Mouse (Mus musculus): Measurements from ENCODE around the gene Cpt1b.

- TF ChIP-seq CTCF (IDR thresholded peaks at IDR 0.05 in 2 of 3, conservative IDR thresholded peaks at IDR 0.05 in 1 of 3; ENCODE audit: control insufficient read depth in 1 of 3, insufficient read depth in 1 of 3, low read depth in 2 of 3, low read length in 3 of 3, poor library complexity in 1 of 3, severe bottlenecking in 1 of 3) (no peak), RCOR1 (IDR thresholded peaks at IDR 0.05; ENCODE audit: low read depth, low read length) (no peak), POLR2A (IDR thresholded peaks at IDR 0.05; ENCODE audit: control insufficient read depth in 1 of 2, insufficient read depth in 1 of 2, low read depth in 1 of 2, low read length in 2 of 2, poor library complexity in 1 of 2) (no peak), USF1 (IDR thresholded peaks at IDR 0.05; ENCODE audit: low read depth, low read length) (no peak), POLR2AphosphoS5 (IDR thresholded peaks at IDR 0.05; ENCODE audit: borderline replicate concordance, low read depth, low read length) (no peak), USF2 (IDR thresholded peaks at IDR 0.05; ENCODE audit: borderline replicate concordance in 1 of 2, insufficient read depth in 1 of 2, low read depth in 1 of 2, low read length in 2 of 2) (no peak), BHLHE40 (IDR thresholded peaks at IDR 0.05; ENCODE audit: borderline replicate concordance, low read depth, low read length) (no peak), POLR2AphosphoS2 (IDR thresholded peaks at IDR 0.05; ENCODE audit: low read length) (no peak), NRF1 (IDR thresholded peaks at IDR 0.05; ENCODE audit: insufficient read depth, low read depth, low read length, poor library complexity, severe bottlenecking) (no peak), EP300 (IDR thresholded peaks at IDR 0.05; ENCODE audit: low read depth in 1 of 2, low read length in 2 of 2) (no peak), CHD2 (IDR thresholded peaks at IDR 0.05; ENCODE audit: low read length) (no peak)
Observed at GRCm38 (mm10) chr15:89424621-89425020, 1.0 kb downstream of the Cpt1b start.
